Comparison of ENCODE assay signal across 8 mouse cellular contexts in the genomic region with DNA sequence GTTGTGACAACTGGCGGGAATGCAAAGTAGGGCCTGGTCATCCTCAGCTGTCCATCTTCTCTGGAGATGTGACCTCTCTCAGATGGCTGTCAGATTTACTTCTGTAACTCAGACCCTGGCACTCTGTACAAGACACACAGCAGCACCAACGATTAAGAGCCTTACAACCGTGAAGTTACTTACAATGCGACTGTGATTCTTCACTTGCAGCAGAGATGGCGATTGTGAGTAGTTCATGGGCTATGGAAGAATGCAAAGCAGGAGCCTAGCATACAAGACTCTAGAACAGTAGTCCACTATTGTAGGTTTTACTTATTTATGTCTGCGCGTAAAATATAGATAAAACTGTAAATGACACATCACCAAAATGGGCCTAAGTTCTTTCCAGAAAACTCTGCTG. TPM values are rescaled to one million over a fixed set of nuclear protein-coding genes. Genes with fewer than 3 reads are reported as not detected.
DNase-seq lines count a peak whose midpoint lies in the region; ATAC-seq and TF ChIP-seq lines count a peak whose summit lies in the region.

No protein-coding gene starts in this region.

- WGBS in heart, adult 2 months = 27% methylated on average over 7 of the region's 7 CpGs
- WGBS in thymus, adult 2 months = 28% methylated on average over 7 of the region's 7 CpGs
- WGBS in liver, embryonic 14.5 days (ENCODE audit: insufficient replicate concordance) = 21% methylated on average over 7 of the region's 7 CpGs

- no peaks in the 10 kb centered on the region for H3K27me3 ChIP-seq in heart, adult 2 months (ENCODE audit: control insufficient read depth, insufficient read depth, low read length)
- H3K27me3 ChIP-seq in thymus, adult 2 months (ENCODE audit: control insufficient read depth, insufficient read depth, low read length) = no peaks in the 10 kb centered on the region
- no peaks in the 10 kb centered on the region for H3K27me3 ChIP-seq in liver, embryonic 14.5 days (ENCODE audit: control insufficient read depth, insufficient read depth, low read length)

- peaks cover 5% of the 10 kb centered on the region for H3K4me1 ChIP-seq in heart, adult 2 months (ENCODE audit: control insufficient read depth, insufficient read depth, low read length)
- H3K4me1 ChIP-seq in thymus, adult 2 months (replicated peaks; ENCODE audit: control insufficient read depth, insufficient read depth, low read length) = no peaks in the 10 kb centered on the region; the same call in 1 of the 2 replicates
- peaks cover 14 to 19% of the 10 kb centered on the region in 2 experiments for H3K4me1 ChIP-seq in liver, embryonic 14.5 days (replicated peaks; ENCODE audit: control insufficient read depth in 2 of 2, insufficient read depth in 2 of 2, low read length in 1 of 2)

- peak overlapping the region; percentile 98 for H3K27ac ChIP-seq in heart, adult 2 months
- no peak overlapping the region for H3K27ac ChIP-seq in thymus, adult 2 months (ENCODE audit: control insufficient read depth, insufficient read depth, low read length)
- no peak overlapping the region; the same call in 1 of the 2 replicates for H3K27ac ChIP-seq in liver, embryonic 14.5 days

- H3K4me2 ChIP-seq in liver, embryonic 14.5 days (ENCODE audit: low read depth) = peak overlapping the region; percentile 86

- H3K79me2 ChIP-seq in heart, adult 2 months (replicated peaks; ENCODE audit: control insufficient read depth, insufficient read depth, low read length) = peaks cover 8% of the 10 kb centered on the region

- DNase-seq in heart, adult 2 months = no peak
- no peak for DNase-seq in heart, postnatal 14 days
- no peak for DNase-seq in thymus, adult 2 months
- DNase-seq in thymus, postnatal 10 days (ENCODE audit: low spot score in 2 of 2) = no peak
- no peak for DNase-seq in liver, embryonic 14.5 days (ENCODE audit: low read depth in 3 of 3, low spot score in 3 of 3)
- DNase-seq in adipocyte (ENCODE audit: low spot score) = no peak
- DNase-seq in cerebellum, postnatal 4 days (ENCODE audit: low spot score in 2 of 2) = no peak
- DNase-seq in thymus, postnatal 14 days = no peak

- peak overlapping the region; percentile 79 for H3K4me3 ChIP-seq in heart, adult 2 months
- H3K4me3 ChIP-seq in thymus, adult 2 months (ENCODE audit: control insufficient read depth, insufficient read depth, low read length) = peak overlapping the region; percentile 88; the same call in 1 of the 2 replicates
- H3K4me3 ChIP-seq in liver, embryonic 14.5 days (ENCODE audit: insufficient read depth in 1 of 2, low read depth in 2 of 2, low read length in 2 of 2) = peak overlapping the region; percentile 75 to 89

- 0 out of 2 replicates have a peak, but pooled peaks have one; percentile 3 for ATAC-seq in liver, embryonic 14.5 days (ENCODE audit: insufficient read depth)

- TF ChIP-seq POLR2A in heart, adult 2 months (IDR thresholded peaks at IDR 0.05; ENCODE audit: insufficient read depth, low read depth, low read length) = no peak
- no peak for TF ChIP-seq POLR2A in thymus, adult 2 months (IDR thresholded peaks at IDR 0.05; ENCODE audit: control insufficient read depth, extremely low read depth, insufficient read depth, low read length, poor library complexity)

- intact Hi-C loops in heart, adult 2 months (cut with DNase I) = loop anchor here (1.0 to 5.0 kb wide), 3 partner anchors 13 to 211 kb away; partner anchors contain the start of gene Atp6v0e
- intact Hi-C loops in heart, postnatal 14 days (cut with DNase I) = loop anchor here (5.0 kb wide), 1 partner anchor 36 kb away; no protein-coding TSS in a partner anchor

- H3K36me3 ChIP-seq in heart, adult 2 months (ENCODE audit: control insufficient read depth, insufficient read depth, low read length) = 0 out of 2 replicates have a peak, but pooled peaks cover 3% of the 10 kb centered on the region
- H3K36me3 ChIP-seq in thymus, adult 2 months (ENCODE audit: control insufficient read depth, insufficient read depth, low read length) = no peaks in the 10 kb centered on the region
- H3K36me3 ChIP-seq in liver, embryonic 14.5 days (replicated peaks; ENCODE audit: control insufficient read depth, insufficient read depth, low read depth) = no peaks in the 10 kb centered on the region; the same call in 1 of the 2 replicates

- TF ChIP-seq EP300 in heart, adult 2 months (IDR thresholded peaks at IDR 0.05; ENCODE audit: insufficient read depth, low read depth, low read length) = no peak
- TF ChIP-seq EP300 in liver, embryonic 14.5 days (IDR thresholded peaks at IDR 0.05; ENCODE audit: low read depth) = no peak

- no peaks in the 10 kb centered on the region for H3K9me3 ChIP-seq in liver, embryonic 14.5 days (ENCODE audit: control insufficient read depth, low read length)

- no peak overlapping the region for H3K9ac ChIP-seq in heart, adult 2 months (ENCODE audit: low read depth, low read length)
- peak overlapping the region; percentile 94; the same call in 1 of the 2 replicates for H3K9ac ChIP-seq in liver, embryonic 14.5 days (replicated peaks)

- TF ChIP-seq CTCF in heart, adult 2 months (IDR thresholded peaks at IDR 0.05) = no peak
- no peak for TF ChIP-seq CTCF in thymus, adult 2 months (IDR thresholded peaks at IDR 0.05; ENCODE audit: borderline replicate concordance, control insufficient read depth, extremely low read depth, insufficient read depth, low read length, poor library complexity)
- TF ChIP-seq CTCF in liver, embryonic 14.5 days (IDR thresholded peaks at IDR 0.05; ENCODE audit: low read depth) = no peak

RNA-seq across cellular contexts. Expression of gene Atp6v0e, which starts 12.8 kb away (rescaled TPM):
- 10 to 100 TPM; 60.9 to 67.2 TPM for total RNA-seq in heart, adult 2 months (2021)
- polyA plus RNA-seq in heart, adult 2 months (2012; rRNA removed) = 143 and 187 TPM in 2 replicates
- 10 to 100 TPM; 68.1 to 71.3 TPM for total RNA-seq in heart, postnatal 14 days (2021)
- polyA plus RNA-seq in thymus, adult 2 months (2012; rRNA removed) = 279 and 354 TPM in 2 replicates
- 99.3 and 118 TPM in 2 replicates for polyA plus RNA-seq in liver, embryonic 14.5 days (2012; rRNA removed)
- 204 and 209 TPM in 2 replicates for polyA plus RNA-seq in liver, embryonic 14.5 days (2014; fragmentation: Nextera tagmentation; extraction: Ambion mirVana)

RNA-seq across cellular contexts. Expression of gene Crebrf, which starts 39.6 kb away (rescaled TPM):
- 10 to 100 TPM; 63.5 to 72.9 TPM for total RNA-seq in heart, adult 2 months (2021)
- polyA plus RNA-seq in heart, adult 2 months (2012; rRNA removed) = 6.1 and 10.7 TPM in 2 replicates
- total RNA-seq in heart, postnatal 14 days (2021) = 10 to 100 TPM; 44.5 to 49.6 TPM
- polyA plus RNA-seq in thymus, adult 2 months (2012; rRNA removed) = 6.7 and 8.0 TPM in 2 replicates
- polyA plus RNA-seq in liver, embryonic 14.5 days (2012; rRNA removed) = 1.2 and 1.3 TPM in 2 replicates
- 2.8 and 3.2 TPM in 2 replicates for polyA plus RNA-seq in liver, embryonic 14.5 days (2014; fragmentation: Nextera tagmentation; extraction: Ambion mirVana)
